Mouse (Mus musculus): Measurements from ENCODE around the gene Myrip.

GRCm38 (mm10) chr9:120290375-120290774 lies 10.9 kb upstream of the Myrip start:
- TF ChIP-seq POLR2A (IDR thresholded peaks at IDR 0.05; ENCODE audit: extremely low read depth, insufficient read depth, low read length) (no peak), CTCF (IDR thresholded peaks at IDR 0.05; ENCODE audit: extremely low read depth, insufficient read depth, low read length) (no peak)

Measured in cortical plate, adult 2 months (tissue).